Mouse (Mus musculus) forebrain, embryonic 15.5 days (tissue): ENCODE results near the gene Sla2. TPM values are rescaled to one million over a fixed set of nuclear protein-coding genes. Genes with fewer than 3 reads are reported as not detected.
"Not testable (repeated sequence)": the region's sequence is repeated elsewhere in the genome, so short reads cannot be mapped to it uniquely, and the experiment has no call there.

Source experiments
- ATAC-seq: fragments of 200-750 bp; cut with Nextera tagmentation; replicated peaks from 2 replicates; pipeline ENCODE4 v1.8.0; 2017; ENCODE audit warnings: mild to moderate bottlenecking, moderate TSS enrichment, moderate library complexity
- H3K27ac ChIP-seq: fragments of 300-500 bp; sonication (generic); replicated peaks from 2 replicates; pipeline ENCODE4 v1.5.1; 2015; ENCODE audit warnings: mild to moderate bottlenecking, inconsistent platforms
- H3K27me3 ChIP-seq: fragments of 300-500 bp; sonication (generic); 2 replicates; pipeline ENCODE4 v1.6.1; 2015; ENCODE audit warnings: inconsistent platforms
- H3K36me3 ChIP-seq: fragments of 300-500 bp; sonication (generic); 2 replicates; pipeline ENCODE4 v1.6.1; 2015; ENCODE audit warnings: mild to moderate bottlenecking, inconsistent platforms
- H3K4me1 ChIP-seq: fragments of 300-500 bp; sonication (generic); 2 replicates; pipeline ENCODE4 v1.6.1; 2015; ENCODE audit warnings: inconsistent platforms
- H3K4me2 ChIP-seq: fragments of 300-500 bp; sonication (generic); replicated peaks from 2 replicates; pipeline ENCODE4 v1.6.1; 2015; ENCODE audit warnings: mild to moderate bottlenecking, inconsistent platforms
- H3K4me3 ChIP-seq: fragments of 300-500 bp; sonication (generic); 2 replicates; pipeline ENCODE4 v1.5.1; 2015; ENCODE audit warnings: mild to moderate bottlenecking, inconsistent platforms
- H3K9ac ChIP-seq: fragments of 300-500 bp; sonication (generic); replicated peaks from 2 replicates; pipeline ENCODE4 v1.6.1; 2015; ENCODE audit warnings: mild to moderate bottlenecking, inconsistent platforms
- H3K9me3 ChIP-seq: fragments of 300-500 bp; sonication (generic); 2 replicates; pipeline ENCODE4 v1.6.1; 2016; ENCODE audit warnings: inconsistent platforms
- WGBS: fragments of 180-500 bp; shearing (Covaris S2); methylation state at CpG from one replicate; pipeline ENCODE4 v1.1.7; 2015; ENCODE audit warnings: mixed read lengths; 5-methylcytosine and 5-hydroxymethylcytosine counted together
- polyA plus RNA-seq: library from polyadenylated mRNA; unstranded; fragments of >200 nt; fragmentation: Nextera tagmentation; extraction: Ambion mirVana; gene quantifications from 2 replicates; pipeline ENCODE4 v1.2.1, GENCODE M21; 2015

Gene Sla2
- polyA plus RNA-seq, 1 experiment from 2014 or later = 0.18 TPM

GRCm38 (mm10) chr2:156897034-156897433 lies 10.0 kb upstream of the Sla2 start:
- H3K9ac ChIP-seq = no peak overlapping the region

GRCm38 (mm10) chr2:156896384-156896914 lies 9.5 kb upstream of the Sla2 start:
- 73% methylated on average over 9 of the region's 9 CpGs for WGBS
- Histone ChIP-seq H3K9me3 (no peaks in the 10 kb centered on the region), H3K27me3 (no peaks in the 10 kb centered on the region), H3K4me3 (no peak overlapping the region), H3K27ac (no peak overlapping the region), H3K36me3 (no peaks in the 10 kb centered on the region), H3K4me2 (no peak overlapping the region), H3K4me1 (no peaks in the 10 kb centered on the region), H3K9ac (no peak overlapping the region)
- ATAC-seq = no peak

More at GRCm38 (mm10) chr2:156897034-156897433, 10.0 kb upstream of the Sla2 start:
- Histone ChIP-seq H3K27ac (no peak overlapping the region), H3K36me3 (no peaks in the 10 kb centered on the region), H3K4me2 (no peak overlapping the region), H3K27me3 (no peaks in the 10 kb centered on the region), H3K4me1 (no peaks in the 10 kb centered on the region), H3K4me3 (no peak overlapping the region), H3K9me3 (no peaks in the 10 kb centered on the region)
- WGBS = 87% methylated on average over 9 of the region's 9 CpGs
- ATAC-seq = no peak

- Histone ChIP-seq H3K27ac (no peak overlapping the region), H3K4me1 (no peaks in the 10 kb centered on the region), H3K36me3 (no peaks in the 10 kb centered on the region), H3K4me3 (no peak overlapping the region), H3K4me2 (no peak overlapping the region), H3K9me3 (no peaks in the 10 kb centered on the region), H3K9ac (no peak overlapping the region), H3K27me3 (no peaks in the 10 kb centered on the region)
- 87% methylated on average over 15 of the region's 15 CpGs for WGBS
- ATAC-seq = no peak
Measured at GRCm38 (mm10) chr2:156894496-156895265, 7.7 kb upstream of the Sla2 start.

- Histone ChIP-seq H3K4me3 (no peak overlapping the region), H3K9ac (no peak overlapping the region), H3K27me3 (no peaks in the 10 kb centered on the region), H3K27ac (no peak overlapping the region), H3K4me1 (no peaks in the 10 kb centered on the region), H3K36me3 (no peaks in the 10 kb centered on the region), H3K9me3 (no peaks in the 10 kb centered on the region), H3K4me2 (no peak overlapping the region)
- 68% methylated on average over 6 of the region's 6 CpGs for WGBS
- ATAC-seq = no peak
Measured at GRCm38 (mm10) chr2:156892821-156893220, 5.8 kb upstream of the Sla2 start.

GRCm38 (mm10) chr2:156892240-156892639 lies 5.2 kb upstream of the Sla2 start:
- no peak for ATAC-seq
- no peak overlapping the region for H3K4me3 ChIP-seq
- no peak overlapping the region for H3K4me2 ChIP-seq
- no peaks in the 10 kb centered on the region for H3K36me3 ChIP-seq
- WGBS = 32% methylated on average over 3 of the region's 3 CpGs
- H3K9ac ChIP-seq = no peak overlapping the region
- no peaks in the 10 kb centered on the region for H3K27me3 ChIP-seq
- H3K27ac ChIP-seq = no peak overlapping the region
- no peaks in the 10 kb centered on the region for H3K9me3 ChIP-seq
- H3K4me1 ChIP-seq = no peaks in the 10 kb centered on the region

- H3K36me3 ChIP-seq = no peaks in the 10 kb centered on the region
- no peak for ATAC-seq
- no peak overlapping the region for H3K27ac ChIP-seq
- no peaks in the 10 kb centered on the region for H3K4me1 ChIP-seq
- no peak overlapping the region for H3K4me3 ChIP-seq
- no peak overlapping the region for H3K9ac ChIP-seq
- no peaks in the 10 kb centered on the region for H3K9me3 ChIP-seq
- WGBS = 74% methylated on average over 3 of the region's 3 CpGs
- H3K4me2 ChIP-seq = no peak overlapping the region
- H3K27me3 ChIP-seq = no peaks in the 10 kb centered on the region
Measured at GRCm38 (mm10) chr2:156888490-156888889, 1.5 kb upstream of the Sla2 start.

GRCm38 (mm10) chr2:156886084-156886631 lies 834 bp downstream of the Sla2 start:
- Histone ChIP-seq H3K4me1 (no peaks in the 10 kb centered on the region), H3K4me3 (no peak overlapping the region), H3K36me3 (no peaks in the 10 kb centered on the region), H3K9ac (no peak overlapping the region), H3K4me2 (no peak overlapping the region), H3K27me3 (no peaks in the 10 kb centered on the region), H3K9me3 (no peaks in the 10 kb centered on the region), H3K27ac (no peak overlapping the region)
- 87% methylated on average over 10 of the region's 10 CpGs for WGBS
- no peak for ATAC-seq

GRCm38 (mm10) chr2:156885666-156886065 lies 1.3 kb downstream of the Sla2 start:
- ATAC-seq, H3K27ac ChIP-seq, H3K36me3 ChIP-seq, H3K4me3 ChIP-seq, H3K4me1 ChIP-seq, H3K27me3 ChIP-seq, H3K9ac ChIP-seq, H3K9me3 ChIP-seq, H3K4me2 ChIP-seq: not testable (repeated sequence)
- WGBS = 95% methylated on average over 2 of the region's 2 CpGs

GRCm38 (mm10) chr2:156884396-156885211 lies 2.4 kb downstream of the Sla2 start:
- H3K4me1 ChIP-seq = no peaks in the 10 kb centered on the region
- no peak for ATAC-seq
- no peak overlapping the region for H3K4me2 ChIP-seq
- H3K9ac ChIP-seq = no peak overlapping the region
- H3K4me3 ChIP-seq = no peak overlapping the region
- H3K36me3 ChIP-seq = no peaks in the 10 kb centered on the region
- WGBS = 87% methylated on average over 10 of the region's 10 CpGs
- H3K9me3 ChIP-seq = no peaks in the 10 kb centered on the region
- no peak overlapping the region for H3K27ac ChIP-seq
- no peaks in the 10 kb centered on the region for H3K27me3 ChIP-seq

- H3K4me2 ChIP-seq = no peak overlapping the region
- no peaks in the 10 kb centered on the region for H3K27me3 ChIP-seq
- no peak overlapping the region for H3K4me3 ChIP-seq
- no peak overlapping the region for H3K9ac ChIP-seq
- no peaks in the 10 kb centered on the region for H3K4me1 ChIP-seq
- no peaks in the 10 kb centered on the region for H3K36me3 ChIP-seq
- 48% methylated on average over 10 of the region's 10 CpGs for WGBS
- H3K9me3 ChIP-seq = no peaks in the 10 kb centered on the region
- no peak for ATAC-seq
- H3K27ac ChIP-seq = no peak overlapping the region
Measured at GRCm38 (mm10) chr2:156882431-156883001, 4.5 kb downstream of the Sla2 start.

- WGBS = 85% methylated on average over 3 of the region's 3 CpGs
- Histone ChIP-seq H3K9me3 (no peaks in the 10 kb centered on the region), H3K9ac (no peak overlapping the region), H3K4me2 (no peak overlapping the region), H3K27me3 (no peaks in the 10 kb centered on the region), H3K4me3 (no peak overlapping the region), H3K27ac (no peak overlapping the region), H3K4me1 (no peaks in the 10 kb centered on the region), H3K36me3 (peaks cover 5% of the 10 kb centered on the region)
- no peak for ATAC-seq
Measured at GRCm38 (mm10) chr2:156879541-156879940, 7.5 kb downstream of the Sla2 start.

GRCm38 (mm10) chr2:156877726-156878125 lies 9.3 kb downstream of the Sla2 start:
- 72% methylated on average over 9 of the region's 9 CpGs for WGBS
- no peaks in the 10 kb centered on the region for H3K9me3 ChIP-seq
- H3K4me1 ChIP-seq = no peaks in the 10 kb centered on the region

More at GRCm38 (mm10) chr2:156877726-156878125, 9.3 kb downstream of the Sla2 start:
- H3K9ac ChIP-seq = no peak overlapping the region
- peaks cover 19% of the 10 kb centered on the region for H3K36me3 ChIP-seq
- no peaks in the 10 kb centered on the region for H3K27me3 ChIP-seq
- H3K4me2 ChIP-seq = no peak overlapping the region
- H3K27ac ChIP-seq = no peak overlapping the region
- H3K4me3 ChIP-seq = no peak overlapping the region
- no peak for ATAC-seq
